Mouse (Mus musculus): ENCODE measurements at regions not wholly inside any gene's neighbourhood (a gene's known extent, or its start where the extent isn't known, plus 50 kb on each side); places are given as distances from the start of the nearest gene placed in this dataset.

DNA sequence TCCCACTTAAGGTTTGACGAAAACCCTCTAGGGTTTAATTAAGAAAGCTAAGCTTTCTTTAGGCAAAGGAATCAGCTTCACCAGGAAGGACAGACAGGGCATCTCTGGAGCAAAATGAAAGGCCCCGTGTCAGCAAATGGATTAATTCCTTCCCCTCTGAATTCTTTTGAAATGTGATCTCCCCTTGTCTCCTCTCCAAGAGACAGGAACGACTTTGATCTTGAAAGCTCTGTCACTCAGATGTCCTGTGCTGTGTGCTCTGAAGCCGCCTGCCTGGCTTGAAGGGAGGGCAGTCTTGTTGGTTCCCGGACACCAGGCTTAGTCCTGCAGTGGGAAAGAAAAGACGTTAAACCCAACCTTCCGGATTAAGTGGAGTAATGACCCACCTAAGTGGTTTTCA is 52.8 kb downstream of the Rhob start:
- TF ChIP-seq CTCF (IDR thresholded peaks at IDR 0.05; ENCODE audit: low read depth) = no peak
- no peak for TF ChIP-seq EP300 (optimal IDR thresholded peaks at IDR 0.05)

Measured in stomach, postnatal 0 days (tissue).